Mouse (Mus musculus) hindbrain, embryonic 11.5 days (tissue): ENCODE data around the gene Olfr768. TPM values are rescaled to one million over a fixed set of nuclear protein-coding genes. Genes with fewer than 3 reads are reported as not detected.

Experiments
- polyA plus RNA-seq: library from polyadenylated mRNA; unstranded; fragments of >200 nt; fragmentation: Nextera tagmentation; extraction: Ambion mirVana; gene quantifications from 2 replicates; pipeline ENCODE4 v1.2.1, GENCODE M21; 2014

Olfr768 gene
- polyA plus RNA-seq, 1 experiment from 2014 or later = not detected

Other genes with a start within 250 kb of the Olfr768 start
- 10.5 and 11.5 TPM in 2 replicates for gene Gdf11, start 207.7 kb downstream of the Olfr768 start, polyA plus RNA-seq
- gene Cd63, start 198.4 kb downstream of the Olfr768 start, polyA plus RNA-seq = 215 and 216 TPM in 2 replicates
- gene Rdh5, start 176.5 kb downstream of the Olfr768 start, polyA plus RNA-seq = 11.6 and 12.1 TPM in 2 replicates
- gene Bloc1s1, start 175.3 kb downstream of the Olfr768 start, polyA plus RNA-seq = 260 and 269 TPM in 2 replicates
- 1.7 and 3.0 TPM in 2 replicates for gene Itga7, start 165.6 kb downstream of the Olfr768 start, polyA plus RNA-seq
- not detected in 2 replicates for gene Mettl7b, start 138.4 kb downstream of the Olfr768 start, polyA plus RNA-seq
- not detected in 2 replicates for gene Olfr9, start 109.9 kb downstream of the Olfr768 start, polyA plus RNA-seq
- not detected in 2 replicates for gene Olfr763, start 88.6 kb downstream of the Olfr768 start, polyA plus RNA-seq
- not detected in 2 replicates for gene Olfr764-ps1, start 59.5 kb downstream of the Olfr768 start, polyA plus RNA-seq
- gene Olfr765, start 49.4 kb downstream of the Olfr768 start, polyA plus RNA-seq = not detected in 2 replicates
- gene Olfr766-ps1, start 30.4 kb downstream of the Olfr768 start, polyA plus RNA-seq = not detected in 2 replicates
- gene Olfr767, start 16.5 kb downstream of the Olfr768 start, polyA plus RNA-seq = not detected in 2 replicates
- gene Olfr769, start 18.5 kb upstream of the Olfr768 start, polyA plus RNA-seq = not detected in 2 replicates
- not detected in 2 replicates for gene Olfr770, start 39.6 kb upstream of the Olfr768 start, polyA plus RNA-seq
- gene Olfr771, start 65.4 kb upstream of the Olfr768 start, polyA plus RNA-seq = not detected in 2 replicates
- not detected in 2 replicates for gene Olfr772, start 78.5 kb upstream of the Olfr768 start, polyA plus RNA-seq
- gene Olfr773, start 88.0 kb upstream of the Olfr768 start, polyA plus RNA-seq = not detected in 2 replicates
- gene Olfr774, start 136.8 kb upstream of the Olfr768 start, polyA plus RNA-seq = not detected in 2 replicates
- gene Olfr775, start 149.0 kb upstream of the Olfr768 start, polyA plus RNA-seq = not detected in 2 replicates
- gene Olfr776, start 159.8 kb upstream of the Olfr768 start, polyA plus RNA-seq = not detected in 2 replicates
- not detected in 2 replicates for gene Olfr777, start 172.1 kb upstream of the Olfr768 start, polyA plus RNA-seq
- gene Olfr780, start 218.7 kb upstream of the Olfr768 start, polyA plus RNA-seq = not detected in 2 replicates
- not detected in 2 replicates for gene Olfr781, start 229.5 kb upstream of the Olfr768 start, polyA plus RNA-seq
- gene Olfr782, start 249.5 kb upstream of the Olfr768 start, polyA plus RNA-seq = not detected in 2 replicates